Mouse (Mus musculus) heart, embryonic 13.5 days (tissue): Measurements from ENCODE around the gene Eif5a. TPM values are rescaled to one million over a fixed set of nuclear protein-coding genes. Genes with fewer than 3 reads are reported as not detected.

ENCODE experiments used
- ATAC-seq: fragments of 200-750 bp; cut with Nextera tagmentation; 2 replicates; pipeline ENCODE4 v1.8.0; 2017; ENCODE audit warnings: moderate TSS enrichment; ENCODE audit not compliant: insufficient number of reproducible peaks, low FRiP score, low TSS enrichment; ENCODE audit errors: extremely low read depth
- H3K27ac ChIP-seq: fragments of 300-500 bp; sonication (generic); replicated peaks from 2 replicates; pipeline ENCODE4 v1.5.1; 2015; ENCODE audit warnings: moderate library complexity, mild to moderate bottlenecking, inconsistent platforms
- H3K27me3 ChIP-seq: fragments of 300-500 bp; sonication (generic); replicated peaks from 2 replicates; pipeline ENCODE4 v1.6.1; 2015; ENCODE audit warnings: mild to moderate bottlenecking, inconsistent platforms
- H3K36me3 ChIP-seq: fragments of 300-500 bp; sonication (generic); 2 replicates; pipeline ENCODE4 v1.6.1; 2015; ENCODE audit warnings: mild to moderate bottlenecking, inconsistent platforms
- H3K4me1 ChIP-seq: fragments of 300-500 bp; sonication (generic); 2 replicates; pipeline ENCODE4 v1.6.1; 2015; ENCODE audit warnings: inconsistent platforms
- H3K4me2 ChIP-seq: fragments of 300-500 bp; sonication (generic); 2 replicates; pipeline ENCODE4 v1.6.1; 2015; ENCODE audit warnings: inconsistent platforms, mild to moderate bottlenecking, moderate library complexity
- H3K4me3 ChIP-seq: fragments of 300-500 bp; sonication (generic); 2 replicates; pipeline ENCODE4 v1.5.1; 2015; ENCODE audit warnings: moderate library complexity, mild to moderate bottlenecking, inconsistent platforms
- H3K9ac ChIP-seq: fragments of 300-500 bp; sonication (generic); 2 replicates; pipeline ENCODE4 v1.6.1; 2015; ENCODE audit warnings: inconsistent platforms, mild to moderate bottlenecking, moderate library complexity
- H3K9me3 ChIP-seq: fragments of 300-500 bp; sonication (generic); 2 replicates; pipeline ENCODE4 v1.6.1; 2016; ENCODE audit warnings: inconsistent platforms
- WGBS: fragments of 180-500 bp; shearing (Covaris S2); methylation state at CpG from one replicate; pipeline ENCODE4 v1.1.7; 2015; ENCODE audit warnings: mixed read lengths; 5-methylcytosine and 5-hydroxymethylcytosine counted together
- polyA plus RNA-seq: library from polyadenylated mRNA; unstranded; fragments of >200 nt; fragmentation: Nextera tagmentation; extraction: Ambion mirVana; gene quantifications from 2 replicates; pipeline ENCODE4 v1.2.1, GENCODE M21; 2015

Gene Eif5a
- polyA plus RNA-seq, 1 experiment from 2014 or later: 1,157 TPM

GRCm38 (mm10) chr11:69910781-69911560 is 10.8 kb downstream of the Eif5a start:
- Histone ChIP-seq H3K36me3 (peaks cover 89% of the 10 kb centered on the region), H3K4me3 (no peak overlapping the region), H3K4me1 (peaks cover 25% of the 10 kb centered on the region), H3K9ac (0 out of 2 replicates have a peak overlapping the region, but pooled peaks have one; percentile 19), H3K4me2 (no peak overlapping the region), H3K9me3 (no peaks in the 10 kb centered on the region), H3K27me3 (no peaks in the 10 kb centered on the region), H3K27ac (no peak overlapping the region)
- WGBS: 90% methylated on average over 17 of the region's 17 CpGs
- no peak for ATAC-seq

GRCm38 (mm10) chr11:69910177-69910576 is 11.6 kb downstream of the Eif5a start:
- H3K9me3 ChIP-seq: no peaks in the 10 kb centered on the region
- H3K4me3 ChIP-seq: no peak overlapping the region
- H3K27ac ChIP-seq: no peak overlapping the region
- H3K36me3 ChIP-seq: peaks cover 89% of the 10 kb centered on the region
- H3K9ac ChIP-seq: no peak overlapping the region
- H3K27me3 ChIP-seq: no peaks in the 10 kb centered on the region
- WGBS: 90% methylated on average over 8 of the region's 8 CpGs
- H3K4me2 ChIP-seq: no peak overlapping the region
- H3K4me1 ChIP-seq: peaks cover 17% of the 10 kb centered on the region
- ATAC-seq: no peak

GRCm38 (mm10) chr11:69909174-69909573 is 12.6 kb downstream of the Eif5a start:
- peaks cover 7% of the 10 kb centered on the region for H3K4me1 ChIP-seq
- no peak overlapping the region for H3K4me2 ChIP-seq
- peaks cover 93% of the 10 kb centered on the region for H3K36me3 ChIP-seq
- no peak for ATAC-seq
- no peak overlapping the region for H3K4me3 ChIP-seq
- no peak overlapping the region for H3K9ac ChIP-seq
- H3K27ac ChIP-seq: no peak overlapping the region
- H3K27me3 ChIP-seq: no peaks in the 10 kb centered on the region
- WGBS: 89% methylated on average over 5 of the region's 5 CpGs
- H3K9me3 ChIP-seq: no peaks in the 10 kb centered on the region

GRCm38 (mm10) chr11:69908645-69909044 is 13.1 kb downstream of the Eif5a start:
- Histone ChIP-seq H3K9ac (no peak overlapping the region), H3K9me3 (no peaks in the 10 kb centered on the region), H3K27ac (no peak overlapping the region), H3K36me3 (peaks cover 99% of the 10 kb centered on the region), H3K4me1 (peaks cover 7% of the 10 kb centered on the region), H3K4me3 (no peak overlapping the region), H3K27me3 (no peaks in the 10 kb centered on the region), H3K4me2 (no peak overlapping the region)
- 90% methylated on average over 11 of the region's 11 CpGs for WGBS
- no peak for ATAC-seq

- Histone ChIP-seq H3K9me3 (no peaks in the 10 kb centered on the region), H3K27me3 (no peaks in the 10 kb centered on the region), H3K9ac (no peak overlapping the region), H3K27ac (no peak overlapping the region), H3K4me2 (no peak overlapping the region), H3K4me3 (no peak overlapping the region), H3K4me1 (peaks cover 27% of the 10 kb centered on the region), H3K36me3 (peaks cover 64% of the 10 kb centered on the region)
- no peak for ATAC-seq
- WGBS: 94% methylated on average over 9 of the region's 9 CpGs
Observed at GRCm38 (mm10) chr11:69904311-69904710, 17.4 kb downstream of the Eif5a start.

- Histone ChIP-seq H3K4me1 (peaks cover 40% of the 10 kb centered on the region), H3K36me3 (peaks cover 50% of the 10 kb centered on the region), H3K9ac (peak overlapping the region; percentile 96), H3K27ac (no peak overlapping the region), H3K9me3 (no peaks in the 10 kb centered on the region), H3K4me3 (peak overlapping the region; percentile 92), H3K27me3 (no peaks in the 10 kb centered on the region), H3K4me2 (peak overlapping the region; percentile 88)
- no peak for ATAC-seq
- WGBS: 77% methylated on average over 13 of the region's 13 CpGs
Observed at GRCm38 (mm10) chr11:69902972-69903371, 18.8 kb downstream of the Eif5a start.

- peak overlapping the region; percentile 92 for H3K4me3 ChIP-seq
- under 1% methylated on average over 39 of the region's 39 CpGs for WGBS
- ATAC-seq: no peak
- no peaks in the 10 kb centered on the region for H3K27me3 ChIP-seq
- peak overlapping the region; percentile 96 for H3K9ac ChIP-seq
- H3K36me3 ChIP-seq: peaks cover 41% of the 10 kb centered on the region
- H3K4me2 ChIP-seq: peak overlapping the region; percentile 88
- H3K4me1 ChIP-seq: peaks cover 41% of the 10 kb centered on the region
- peak overlapping the region; percentile 99 for H3K27ac ChIP-seq
- H3K9me3 ChIP-seq: no peaks in the 10 kb centered on the region
Observed at GRCm38 (mm10) chr11:69901993-69902392, 19.8 kb downstream of the Eif5a start.

GRCm38 (mm10) chr11:69901406-69901846 is 20.3 kb downstream of the Eif5a start:
- Histone ChIP-seq H3K36me3 (peaks cover 35% of the 10 kb centered on the region), H3K27ac (peak overlapping the region; percentile 99), H3K9ac (peak overlapping the region; percentile 96), H3K27me3 (no peaks in the 10 kb centered on the region), H3K4me3 (peak overlapping the region; percentile 92), H3K4me2 (peak overlapping the region; percentile 88), H3K4me1 (peaks cover 41% of the 10 kb centered on the region), H3K9me3 (no peaks in the 10 kb centered on the region)
- under 1% methylated on average over 42 of the region's 42 CpGs for WGBS
- peak; percentile 73 for ATAC-seq

GRCm38 (mm10) chr11:69900471-69901405 is 21.0 kb downstream of the Eif5a start, which contains the start of the genes 2810408A11Rik and Neurl4:
2810408A11Rik (minus strand) TSS chr11:69900987.
Neurl4 (plus strand) TSS chr11:69901072.
- Histone ChIP-seq H3K36me3 (peaks cover 28% of the 10 kb centered on the region), H3K27ac (peak within 1 kb of the TSS; percentile 99), H3K9me3 (no peaks in the 10 kb centered on the region), H3K4me3 (peak within 1 kb of the TSS; percentile 92), H3K4me1 (peaks cover 41% of the 10 kb centered on the region), H3K9ac (peak within 1 kb of the TSS; percentile 96), H3K27me3 (no peaks in the 10 kb centered on the region), H3K4me2 (peak within 1 kb of the TSS; percentile 88)
- ATAC-seq: peak; percentile 80
- WGBS: under 1% methylated on average over 38 of the region's 38 CpGs

GRCm38 (mm10) chr11:69899870-69900269 is 21.9 kb downstream of the Eif5a start:
- H3K27ac ChIP-seq: no peak overlapping the region; the same call in 1 of the 2 replicates
- ATAC-seq: no peak
- 31% methylated on average over 4 of the region's 4 CpGs for WGBS

GRCm38 (mm10) chr11:69895291-69895690 is 26.5 kb downstream of the Eif5a start, which contains the start of gene Acap1:
Acap1 (minus strand) TSS chr11:69895539.
- no peak within 1 kb of the TSS for H3K9ac ChIP-seq
- H3K27ac ChIP-seq: no peak within 1 kb of the TSS
- H3K4me2 ChIP-seq: no peak within 1 kb of the TSS
- H3K4me1 ChIP-seq: peaks cover 41% of the 10 kb centered on the region
- no peak within 1 kb of the TSS for H3K4me3 ChIP-seq
- no peaks in the 10 kb centered on the region for H3K36me3 ChIP-seq
- 61% methylated on average over 4 of the region's 4 CpGs for WGBS
- no peaks in the 10 kb centered on the region for H3K27me3 ChIP-seq
- no peak for ATAC-seq
- no peaks in the 10 kb centered on the region for H3K9me3 ChIP-seq

More at GRCm38 (mm10) chr11:69899870-69900269, 21.9 kb downstream of the Eif5a start:
- Histone ChIP-seq H3K27me3 (no peaks in the 10 kb centered on the region), H3K36me3 (peaks cover 19% of the 10 kb centered on the region), H3K9me3 (no peaks in the 10 kb centered on the region), H3K4me3 (peak overlapping the region; percentile 92), H3K9ac (peak overlapping the region; percentile 96), H3K4me1 (peaks cover 41% of the 10 kb centered on the region), H3K4me2 (peak overlapping the region; percentile 88)
